Mouse (Mus musculus): Measurements from ENCODE around the gene Plac8. TPM values are rescaled to one million over a fixed set of nuclear protein-coding genes. Genes with fewer than 3 reads are reported as not detected.

Gene Plac8
- polyA plus RNA-seq, 1 experiment = 322 TPM

DNA sequence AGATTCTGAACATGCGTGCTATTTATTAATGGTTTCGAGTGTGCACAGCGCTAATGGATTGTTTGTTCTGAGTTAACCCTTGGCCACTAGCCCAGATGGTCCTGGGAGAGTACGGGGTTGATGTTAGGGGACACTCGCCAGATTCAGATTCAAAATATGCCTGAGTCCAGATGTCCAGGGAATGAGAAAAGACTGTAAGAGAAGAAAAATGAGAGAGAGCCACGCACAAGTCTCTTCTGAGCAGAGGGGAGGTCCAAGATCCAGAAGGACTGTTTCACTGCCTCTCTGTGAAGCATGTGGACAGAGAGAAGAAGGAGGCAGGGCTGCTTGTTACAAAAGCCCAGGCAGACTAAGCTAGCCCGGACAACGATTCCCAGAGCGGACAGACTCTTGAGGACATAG, 33.8 kb upstream of the Plac8 start:
- peaks cover 8% of the 10 kb centered on the region; the same call in 1 of the 2 replicates for H3K4me1 ChIP-seq (ENCODE audit: control insufficient read depth, insufficient read depth, insufficient read length)
- H3K27me3 ChIP-seq (ENCODE audit: control insufficient read depth, insufficient read depth, low read length) = no peaks in the 10 kb centered on the region
- no peak overlapping the region for H3K4me3 ChIP-seq (ENCODE audit: extremely low read depth, insufficient read depth, insufficient read length)
- no peaks in the 10 kb centered on the region for H3K36me3 ChIP-seq (ENCODE audit: control insufficient read depth, insufficient read depth, low read length)
- no peak overlapping the region for H3K27ac ChIP-seq (ENCODE audit: insufficient read depth, low read length)
- 90% methylated on average over 9 of the region's 9 CpGs for WGBS
- TF ChIP-seq POLR2A (IDR thresholded peaks at IDR 0.05; ENCODE audit: low read depth, low read length) (no peak), CTCF (IDR thresholded peaks at IDR 0.05; ENCODE audit: extremely low read depth, insufficient read depth, insufficient read length, insufficient replicate concordance) (no peak)
- DNase-seq (ENCODE audit: low read depth in 1 of 2, low spot score in 2 of 2) = no peak

DNA sequence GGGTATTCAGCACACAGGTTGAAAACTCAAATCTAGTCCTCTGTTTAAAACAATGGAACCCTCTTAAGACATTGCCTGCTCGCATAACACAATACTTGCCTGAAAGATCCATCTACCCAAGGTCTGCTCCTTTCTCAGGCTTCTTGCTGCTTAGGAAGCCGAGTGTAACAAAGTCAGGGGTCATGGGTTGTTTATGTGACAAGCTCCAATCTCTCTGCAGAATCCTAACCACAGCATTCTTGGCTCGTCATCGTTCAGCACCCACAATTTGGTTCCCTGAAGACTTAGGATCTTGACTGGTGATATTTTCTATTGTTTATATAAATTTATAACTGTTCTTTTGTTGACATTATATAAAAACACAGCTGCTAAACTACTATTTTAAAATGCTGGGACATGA, 32.0 kb upstream of the Plac8 start:
- no peak overlapping the region for H3K4me3 ChIP-seq (ENCODE audit: extremely low read depth, insufficient read depth, insufficient read length)
- peaks cover 12% of the 10 kb centered on the region for H3K4me1 ChIP-seq (ENCODE audit: control insufficient read depth, insufficient read depth, insufficient read length)
- TF ChIP-seq POLR2A (IDR thresholded peaks at IDR 0.05; ENCODE audit: low read depth, low read length) = no peak
- TF ChIP-seq CTCF (IDR thresholded peaks at IDR 0.05; ENCODE audit: extremely low read depth, insufficient read depth, insufficient read length, insufficient replicate concordance) = no peak
- H3K27ac ChIP-seq (ENCODE audit: insufficient read depth, low read length) = no peak overlapping the region
- no peaks in the 10 kb centered on the region for H3K36me3 ChIP-seq (ENCODE audit: control insufficient read depth, insufficient read depth, low read length)
- DNase-seq (ENCODE audit: low read depth in 1 of 2, low spot score in 2 of 2) = no peak
- WGBS = 45% methylated on average over 4 of the region's 4 CpGs
- no peaks in the 10 kb centered on the region for H3K27me3 ChIP-seq (ENCODE audit: control insufficient read depth, insufficient read depth, low read length)

DNA sequence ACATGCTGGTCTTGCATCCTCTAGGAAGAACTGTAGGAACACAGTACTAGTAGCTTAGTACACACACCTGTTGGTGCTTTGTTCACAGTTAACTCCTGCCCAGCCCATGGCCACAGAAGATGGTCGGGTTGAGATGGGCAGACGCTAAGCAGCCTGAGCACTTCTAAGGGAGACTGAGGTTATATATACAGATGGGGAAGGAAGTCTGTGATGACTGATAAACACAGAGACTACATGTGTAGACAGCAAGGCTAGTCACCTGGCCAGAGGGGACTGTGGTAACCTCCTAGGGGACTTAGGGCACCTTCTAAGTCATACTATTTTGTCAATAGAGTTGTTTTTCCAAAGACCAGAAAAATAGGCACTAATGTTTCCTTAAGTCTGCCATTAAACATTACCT, 29.8 kb upstream of the Plac8 start:
- no peaks in the 10 kb centered on the region for H3K36me3 ChIP-seq (ENCODE audit: control insufficient read depth, insufficient read depth, low read length)
- no peak for TF ChIP-seq POLR2A (IDR thresholded peaks at IDR 0.05; ENCODE audit: low read depth, low read length)
- no peak for TF ChIP-seq CTCF (IDR thresholded peaks at IDR 0.05; ENCODE audit: extremely low read depth, insufficient read depth, insufficient read length, insufficient replicate concordance)
- 16% methylated on average over 2 of the region's 2 CpGs for WGBS
- DNase-seq (ENCODE audit: low read depth in 1 of 2, low spot score in 2 of 2) = no peak
- H3K4me3 ChIP-seq (ENCODE audit: extremely low read depth, insufficient read depth, insufficient read length) = no peak overlapping the region
- peaks cover 14% of the 10 kb centered on the region for H3K4me1 ChIP-seq (ENCODE audit: control insufficient read depth, insufficient read depth, insufficient read length)
- H3K27ac ChIP-seq (ENCODE audit: insufficient read depth, low read length) = no peak overlapping the region
- H3K27me3 ChIP-seq (ENCODE audit: control insufficient read depth, insufficient read depth, low read length) = no peaks in the 10 kb centered on the region

DNA sequence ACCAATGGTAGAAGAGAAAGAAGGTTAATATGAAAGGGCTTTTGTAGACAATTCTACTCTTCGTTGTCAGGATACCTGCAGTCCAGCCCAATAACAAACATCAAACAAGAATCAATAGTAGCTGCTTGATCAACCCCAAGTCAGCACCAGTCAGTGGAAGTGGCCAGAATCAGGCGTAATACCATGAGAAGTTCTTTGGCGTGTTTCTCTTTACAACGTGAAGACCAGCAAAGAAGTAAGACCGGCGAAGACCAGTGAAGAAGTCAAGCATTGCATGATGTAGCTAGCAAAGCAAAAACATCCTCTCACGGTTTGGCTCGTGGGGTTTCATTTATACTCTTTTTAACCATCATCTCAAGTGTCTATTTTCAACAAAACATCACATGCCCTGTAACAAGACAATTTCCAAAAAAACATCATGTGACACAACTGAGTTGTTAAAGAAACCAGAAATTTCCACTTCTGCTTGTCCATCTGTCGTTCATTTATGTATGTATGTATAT, 27.0 kb upstream of the Plac8 start:
- peaks cover 19% of the 10 kb centered on the region for H3K4me1 ChIP-seq (ENCODE audit: control insufficient read depth, insufficient read depth, insufficient read length)
- H3K27me3 ChIP-seq (ENCODE audit: control insufficient read depth, insufficient read depth, low read length) = no peaks in the 10 kb centered on the region
- 56% methylated on average over 9 of the region's 9 CpGs for WGBS
- TF ChIP-seq POLR2A (IDR thresholded peaks at IDR 0.05; ENCODE audit: low read depth, low read length) = no peak
- H3K27ac ChIP-seq (ENCODE audit: insufficient read depth, low read length) = peak overlapping the region; percentile 58; the same call in 1 of the 2 replicates
- no peaks in the 10 kb centered on the region for H3K36me3 ChIP-seq (ENCODE audit: control insufficient read depth, insufficient read depth, low read length)
- DNase-seq (ENCODE audit: low read depth in 1 of 2, low spot score in 2 of 2) = no peak
- no peak overlapping the region for H3K4me3 ChIP-seq (ENCODE audit: extremely low read depth, insufficient read depth, insufficient read length)

DNA sequence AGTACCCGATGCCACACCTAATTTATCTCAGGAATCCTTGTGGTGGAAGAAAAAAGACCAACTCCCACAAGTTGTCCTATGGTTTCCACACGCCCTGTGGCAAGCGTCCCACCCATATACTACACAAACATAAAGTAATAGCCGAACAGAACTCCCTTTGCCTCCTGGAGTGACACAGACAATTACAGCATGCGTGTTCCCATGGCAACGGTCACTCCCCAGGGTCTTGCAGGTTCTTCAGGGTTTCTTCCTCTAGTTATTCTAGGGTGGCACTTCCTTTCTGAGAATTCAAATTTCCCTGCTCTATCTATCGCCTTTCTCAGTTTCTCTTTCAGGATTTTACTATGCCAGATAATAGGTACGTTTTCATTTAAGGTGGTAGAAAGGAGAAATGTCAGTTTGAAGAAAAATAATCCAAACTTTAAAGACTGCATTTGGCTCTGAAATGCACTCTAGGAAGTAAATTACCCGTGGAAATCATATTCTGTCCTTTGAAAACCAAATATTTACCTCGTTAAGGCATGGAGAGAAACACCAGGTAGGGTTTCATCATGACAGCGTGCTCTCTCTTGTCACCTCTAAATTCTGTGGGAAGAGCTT, 25.9 kb upstream of the Plac8 start:
- peaks cover 19% of the 10 kb centered on the region for H3K4me1 ChIP-seq (ENCODE audit: control insufficient read depth, insufficient read depth, insufficient read length)
- no peaks in the 10 kb centered on the region for H3K36me3 ChIP-seq (ENCODE audit: control insufficient read depth, insufficient read depth, low read length)
- no peak for TF ChIP-seq POLR2A (IDR thresholded peaks at IDR 0.05; ENCODE audit: low read depth, low read length)
- TF ChIP-seq CTCF (IDR thresholded peaks at IDR 0.05; ENCODE audit: extremely low read depth, insufficient read depth, insufficient read length, insufficient replicate concordance) = no peak
- H3K27me3 ChIP-seq (ENCODE audit: control insufficient read depth, insufficient read depth, low read length) = no peaks in the 10 kb centered on the region
- H3K27ac ChIP-seq (ENCODE audit: insufficient read depth, low read length) = peak overlapping the region; percentile 49; the same call in 1 of the 2 replicates
- WGBS = 25% methylated on average over 11 of the region's 11 CpGs
- peak; percentile 88 to 90 for DNase-seq (ENCODE audit: low read depth in 1 of 2, low spot score in 2 of 2)
- H3K4me3 ChIP-seq (ENCODE audit: extremely low read depth, insufficient read depth, insufficient read length) = no peak overlapping the region

DNA sequence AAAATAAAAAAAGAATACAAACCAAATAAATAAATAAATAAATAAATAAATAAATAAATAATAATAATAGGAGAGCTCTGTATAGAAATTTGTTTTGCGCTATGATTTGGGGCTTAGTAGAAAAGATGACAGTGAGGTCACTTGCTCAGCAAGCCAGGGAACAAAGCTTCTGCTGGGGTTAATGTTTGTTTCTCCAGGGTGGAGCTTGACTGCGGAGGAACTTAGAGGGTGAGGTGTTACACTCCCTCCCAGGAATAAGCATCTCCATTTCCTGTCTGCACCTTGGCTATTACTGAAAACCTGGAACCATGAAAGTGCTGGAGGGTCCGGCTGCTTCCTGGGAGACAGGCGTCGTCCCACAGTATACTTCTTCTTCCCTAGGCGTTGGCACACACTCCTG, 24.0 kb upstream of the Plac8 start:
- Histone ChIP-seq H3K4me1 (ENCODE audit: control insufficient read depth, insufficient read depth, insufficient read length) (peaks cover 19% of the 10 kb centered on the region), H3K4me3 (ENCODE audit: extremely low read depth, insufficient read depth, insufficient read length) (no peak overlapping the region), H3K27ac (ENCODE audit: insufficient read depth, low read length) (no peak overlapping the region), H3K27me3 (ENCODE audit: control insufficient read depth, insufficient read depth, low read length) (no peaks in the 10 kb centered on the region), H3K36me3 (ENCODE audit: control insufficient read depth, insufficient read depth, low read length) (no peaks in the 10 kb centered on the region)
- no peak for DNase-seq (ENCODE audit: low read depth in 1 of 2, low spot score in 2 of 2)
- TF ChIP-seq POLR2A (IDR thresholded peaks at IDR 0.05; ENCODE audit: low read depth, low read length) (no peak), CTCF (IDR thresholded peaks at IDR 0.05; ENCODE audit: extremely low read depth, insufficient read depth, insufficient read length, insufficient replicate concordance) (no peak)
- WGBS = 88% methylated on average over 6 of the region's 6 CpGs

DNA sequence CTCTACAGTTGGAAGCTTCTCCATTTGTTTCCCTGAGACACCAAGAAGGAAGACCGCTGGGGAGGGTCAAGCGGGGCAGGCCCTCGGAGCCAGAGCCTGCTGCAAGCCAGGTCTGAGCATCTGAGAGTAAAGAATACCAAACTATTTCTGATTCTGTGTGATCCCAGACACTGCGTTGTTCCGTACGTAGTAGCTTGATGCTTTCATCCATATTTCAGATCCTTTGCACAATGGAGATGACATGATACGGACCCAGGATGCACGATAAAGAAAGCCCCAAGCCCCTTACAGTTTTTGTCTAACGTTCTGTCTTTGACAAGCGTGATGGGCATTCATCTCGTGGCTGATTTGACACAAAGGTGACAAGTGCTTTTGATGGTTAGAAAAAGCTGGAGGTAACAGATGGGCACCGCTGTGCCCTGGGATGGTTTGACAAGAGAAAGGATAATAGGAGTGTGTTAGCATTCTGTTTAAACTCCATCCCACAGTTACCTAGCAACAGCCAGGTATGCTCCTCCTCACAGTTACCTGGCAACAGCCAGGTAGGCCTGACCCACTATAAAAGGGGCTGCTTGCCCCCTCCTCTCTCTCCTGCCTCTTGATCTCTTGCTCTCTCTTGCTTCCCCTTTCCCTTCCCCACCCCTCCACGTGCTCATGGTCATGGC, 22.9 kb upstream of the Plac8 start:
- H3K4me1 ChIP-seq (ENCODE audit: control insufficient read depth, insufficient read depth, insufficient read length) = peaks cover 15% of the 10 kb centered on the region; the same call in 1 of the 2 replicates
- TF ChIP-seq CTCF (IDR thresholded peaks at IDR 0.05; ENCODE audit: extremely low read depth, insufficient read depth, insufficient read length, insufficient replicate concordance) (no peak), POLR2A (IDR thresholded peaks at IDR 0.05; ENCODE audit: low read depth, low read length) (no peak)
- no peaks in the 10 kb centered on the region for H3K27me3 ChIP-seq (ENCODE audit: control insufficient read depth, insufficient read depth, low read length)
- H3K36me3 ChIP-seq (ENCODE audit: control insufficient read depth, insufficient read depth, low read length) = no peaks in the 10 kb centered on the region
- 86% methylated on average over 13 of the region's 13 CpGs for WGBS
- no peak overlapping the region for H3K4me3 ChIP-seq (ENCODE audit: extremely low read depth, insufficient read depth, insufficient read length)
- no peak overlapping the region for H3K27ac ChIP-seq (ENCODE audit: insufficient read depth, low read length)
- no peak for DNase-seq (ENCODE audit: low read depth in 1 of 2, low spot score in 2 of 2)

All from spleen, adult 2 months (tissue).